Mouse (Mus musculus) spleen, adult 18-20 months (tissue): Measurements from ENCODE around the gene Tspan33.

Experiments
- DNase-seq, 2 experiments: peaks; one replicate each; pipeline ENCODE4 v3.0.0; 2022; ENCODE audit warnings: mixed read lengths in 2 of 2

The Tspan33 gene

GRCm38 (mm10) chr6:29699085-29699745 lies 5.2 kb downstream of the Tspan33 start:
- DNase-seq: no peak

- DNase-seq: no peak
Observed at GRCm38 (mm10) chr6:29701051-29701450, 7.0 kb downstream of the Tspan33 start.

- DNase-seq: no peak
Observed at GRCm38 (mm10) chr6:29702126-29702525, 8.1 kb downstream of the Tspan33 start.

GRCm38 (mm10) chr6:29704143-29704542 lies 10.1 kb downstream of the Tspan33 start:
- DNase-seq: no peak

- no peak for DNase-seq
Observed at GRCm38 (mm10) chr6:29707902-29708301, 13.9 kb downstream of the Tspan33 start.

GRCm38 (mm10) chr6:29711318-29711717 lies 17.3 kb downstream of the Tspan33 start:
- DNase-seq: no peak

- DNase-seq: no peak
Observed at GRCm38 (mm10) chr6:29712011-29712584, 18.1 kb downstream of the Tspan33 start.

GRCm38 (mm10) chr6:29716624-29717365 lies 22.8 kb downstream of the Tspan33 start:
- DNase-seq: no peak

GRCm38 (mm10) chr6:29717541-29717940 lies 23.5 kb downstream of the Tspan33 start:
- DNase-seq: no peak

- DNase-seq: no peak
Observed at GRCm38 (mm10) chr6:29717952-29718521, 24.0 kb downstream of the Tspan33 start.

GRCm38 (mm10) chr6:29718894-29719329 lies 24.9 kb downstream of the Tspan33 start:
- no peak for DNase-seq

GRCm38 (mm10) chr6:29721890-29722289 lies 27.9 kb downstream of the Tspan33 start:
- no peak for DNase-seq

- no peak for DNase-seq
Observed at GRCm38 (mm10) chr6:29726576-29727200, 32.7 kb downstream of the Tspan33 start.

GRCm38 (mm10) chr6:29728035-29728434 lies 34.0 kb downstream of the Tspan33 start:
- DNase-seq: no peak

GRCm38 (mm10) chr6:29729491-29729890 lies 35.5 kb downstream of the Tspan33 start:
- DNase-seq: no peak

GRCm38 (mm10) chr6:29735336-29735688 lies 41.3 kb downstream of the Tspan33 start, which contains the start of gene Smo:
Gene Smo (plus strand): TSS chr6:29735503.
- DNase-seq: peak in 1 of 2 experiments; percentile 28

- DNase-seq: peak in 1 of 2 experiments; percentile 14
Observed at GRCm38 (mm10) chr6:29735689-29736451, 41.8 kb downstream of the Tspan33 start.

GRCm38 (mm10) chr6:29736610-29737458 lies 42.8 kb downstream of the Tspan33 start:
- DNase-seq: no peak

- DNase-seq: no peak
Observed at GRCm38 (mm10) chr6:29751466-29752152, 57.6 kb downstream of the Tspan33 start.

- DNase-seq: no peak
Observed at GRCm38 (mm10) chr6:29753336-29753735, 59.3 kb downstream of the Tspan33 start.

- no peak for DNase-seq
Observed at GRCm38 (mm10) chr6:29756001-29756400, 62.0 kb downstream of the Tspan33 start.
